ENCODE assay signal across 22 mouse cellular contexts in the genomic region with DNA sequence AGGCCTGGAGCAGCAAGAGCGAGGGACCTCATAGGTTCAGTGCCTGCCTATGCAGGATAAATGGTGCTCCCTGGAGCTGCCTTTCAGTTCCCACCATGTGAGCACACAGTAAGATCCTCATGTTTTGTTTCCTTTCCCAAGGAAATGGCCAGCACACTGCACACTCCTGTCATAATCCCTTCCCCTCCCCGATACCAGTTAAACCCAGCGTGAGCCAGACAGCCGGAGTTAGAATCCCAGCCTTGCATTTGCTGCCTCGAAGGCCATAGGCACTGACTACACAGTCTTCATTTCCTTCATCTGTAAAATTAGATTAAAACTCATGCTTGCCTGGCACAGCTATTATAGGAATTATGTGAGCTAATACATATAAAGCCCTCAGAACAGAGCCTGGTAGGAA. TPM values are rescaled to one million over a fixed set of nuclear protein-coding genes. Genes with fewer than 3 reads are reported as not detected.
DNase-seq lines count a peak whose midpoint lies in the region; ATAC-seq and TF ChIP-seq lines count a peak whose summit lies in the region.
"Had no signal": no experiment of that assay in that cellular context is flagged by ENCODE, and none has a peak within 500 bp of the region (broad histone marks: within the 10 kb centered on the region; RNA-seq: fewer than 3 reads in every experiment).

No protein-coding gene starts in this region.

- H3K36me3 ChIP-seq in forebrain, embryonic 13.5 days (ENCODE audit: poor library complexity, severe bottlenecking), result no peaks in the 10 kb centered on the region
- H3K36me3 ChIP-seq in forebrain, embryonic 12.5 days (replicated peaks), result no peaks in the 10 kb centered on the region
- H3K36me3 ChIP-seq in heart, postnatal 0 days (replicated peaks; ENCODE audit: control insufficient read depth, insufficient read depth, low read length), result no peaks in the 10 kb centered on the region
- H3K36me3 ChIP-seq in neural tube, embryonic 13.5 days, result no peaks in the 10 kb centered on the region
- H3K36me3 ChIP-seq: heart, embryonic 15.5 days; liver, embryonic 12.5 days; midbrain, embryonic 12.5 days had no signal

- no peak for DNase-seq in heart, postnatal 0 days (ENCODE audit: low spot score)
- no peak for DNase-seq in heart, postnatal 4 days
- DNase-seq in neural tube, embryonic 10.5 days (ENCODE audit: extremely low spot score, low spot score), result no peak
- DNase-seq in cerebellum, adult 9-10 months, result no peak
- no peak for DNase-seq in embryo, embryonic 11 days
- DNase-seq: gastrocnemius, postnatal 10 days; lung, embryonic 14.5 days; lung, postnatal 4 days; thymus, postnatal 25 days had no signal

- peak overlapping the region; percentile 40; the same call in 1 of the 2 replicates for H3K27ac ChIP-seq in forebrain, embryonic 13.5 days
- no peak overlapping the region for H3K27ac ChIP-seq in forebrain, embryonic 12.5 days
- H3K27ac ChIP-seq in heart, postnatal 0 days (ENCODE audit: low read depth), result peak overlapping the region; percentile 34
- peak overlapping the region; percentile 83 for H3K27ac ChIP-seq in neural tube, embryonic 13.5 days (replicated peaks)
- H3K27ac ChIP-seq: liver, embryonic 12.5 days; midbrain, embryonic 12.5 days had no signal

- no peak for TF ChIP-seq EP300 in heart, postnatal 0 days (IDR thresholded peaks at IDR 0.05; ENCODE audit: low read depth)

- H3K4me2 ChIP-seq in forebrain, embryonic 13.5 days, result no peak overlapping the region
- no peak overlapping the region for H3K4me2 ChIP-seq in forebrain, embryonic 12.5 days
- H3K4me2 ChIP-seq in heart, postnatal 0 days (ENCODE audit: low read depth, low read length), result no peak overlapping the region
- H3K4me2 ChIP-seq in neural tube, embryonic 13.5 days, result no peak overlapping the region
- H3K4me2 ChIP-seq: heart, embryonic 15.5 days; liver, embryonic 12.5 days; lung, embryonic 14.5 days; midbrain, embryonic 12.5 days had no signal

- peaks cover 62% of the 10 kb centered on the region for H3K4me1 ChIP-seq in forebrain, embryonic 13.5 days
- H3K4me1 ChIP-seq in forebrain, embryonic 12.5 days, result peaks cover 49% of the 10 kb centered on the region
- peaks cover 76% of the 10 kb centered on the region for H3K4me1 ChIP-seq in heart, postnatal 0 days (ENCODE audit: control insufficient read depth, insufficient read depth)
- H3K4me1 ChIP-seq in neural tube, embryonic 13.5 days (replicated peaks), result peaks cover 64% of the 10 kb centered on the region

- H3K9ac ChIP-seq in forebrain, embryonic 13.5 days, result no peak overlapping the region
- H3K9ac ChIP-seq in forebrain, embryonic 12.5 days, result no peak overlapping the region
- H3K9ac ChIP-seq in heart, postnatal 0 days (replicated peaks; ENCODE audit: low read depth, low read length), result no peak overlapping the region
- peak overlapping the region; percentile 23; the same call in 1 of the 2 replicates for H3K9ac ChIP-seq in neural tube, embryonic 13.5 days
- H3K9ac ChIP-seq: heart, embryonic 15.5 days; liver, embryonic 12.5 days; lung, embryonic 14.5 days; midbrain, embryonic 12.5 days had no signal

- no peak for ATAC-seq in forebrain, embryonic 13.5 days
- ATAC-seq in forebrain, embryonic 12.5 days (ENCODE audit: low FRiP score), result no peak
- ATAC-seq in heart, postnatal 0 days (ENCODE audit: insufficient read depth, low read depth), result no peak
- no peak for ATAC-seq in neural tube, embryonic 13.5 days (ENCODE audit: low read depth)
- ATAC-seq: intestine, embryonic 16.5 days; liver, embryonic 12.5 days had no signal

- no peaks in the 10 kb centered on the region for H3K27me3 ChIP-seq in forebrain, embryonic 13.5 days
- no peaks in the 10 kb centered on the region for H3K27me3 ChIP-seq in forebrain, embryonic 12.5 days
- H3K27me3 ChIP-seq in heart, postnatal 0 days (ENCODE audit: control insufficient read depth, insufficient read depth, low read length), result no peaks in the 10 kb centered on the region
- no peaks in the 10 kb centered on the region for H3K27me3 ChIP-seq in neural tube, embryonic 13.5 days
- H3K27me3 ChIP-seq: heart, embryonic 15.5 days; liver, embryonic 12.5 days; midbrain, embryonic 12.5 days had no signal

- 64% methylated on average over 5 of the region's 5 CpGs for WGBS in forebrain, embryonic 13.5 days
- 54% methylated on average over 5 of the region's 5 CpGs for WGBS in forebrain, embryonic 12.5 days
- WGBS in heart, postnatal 0 days, result 65% methylated on average over 5 of the region's 5 CpGs
- 59% methylated on average over 5 of the region's 5 CpGs for WGBS in neural tube, embryonic 13.5 days

- H3K9me3 ChIP-seq in forebrain, embryonic 13.5 days (replicated peaks), result no peaks in the 10 kb centered on the region
- H3K9me3 ChIP-seq in forebrain, embryonic 12.5 days, result no peaks in the 10 kb centered on the region
- H3K9me3 ChIP-seq in heart, postnatal 0 days (replicated peaks; ENCODE audit: control insufficient read depth, low read length), result no peaks in the 10 kb centered on the region
- no peaks in the 10 kb centered on the region for H3K9me3 ChIP-seq in neural tube, embryonic 13.5 days
- H3K9me3 ChIP-seq: heart, embryonic 15.5 days; liver, embryonic 12.5 days; midbrain, embryonic 12.5 days had no signal

- no peak overlapping the region for H3K4me3 ChIP-seq in forebrain, embryonic 13.5 days
- H3K4me3 ChIP-seq in forebrain, embryonic 12.5 days (replicated peaks), result no peak overlapping the region
- H3K4me3 ChIP-seq in heart, postnatal 0 days (ENCODE audit: low read depth, low read length), result no peak overlapping the region
- H3K4me3 ChIP-seq in neural tube, embryonic 13.5 days, result no peak overlapping the region
- H3K4me3 ChIP-seq: heart, embryonic 15.5 days; liver, embryonic 12.5 days; midbrain, embryonic 12.5 days had no signal

- no peak for TF ChIP-seq CTCF in heart, postnatal 0 days (IDR thresholded peaks at IDR 0.05; ENCODE audit: low read depth)

RNA-seq across cellular contexts. Expression of a gene that starts 37.6 kb away (rescaled TPM):
- polyA plus RNA-seq in forebrain, embryonic 13.5 days (2015; fragmentation: Nextera tagmentation; extraction: Ambion mirVana), result 4.5 and 4.6 TPM in 2 replicates
- polyA plus RNA-seq in forebrain, embryonic 12.5 days (2016; fragmentation: Nextera tagmentation; extraction: Ambion mirVana), result 3.5 and 4.6 TPM in 2 replicates
- total RNA-seq in heart, postnatal 0 days (2014; rRNA removed; ENCODE audit: low replicate concordance), result 13.5 and 20.9 TPM in 2 replicates
- 5.0 and 5.9 TPM in 2 replicates for polyA plus RNA-seq in heart, postnatal 0 days (2015; fragmentation: Nextera tagmentation; extraction: Ambion mirVana)
- 10 to 100 TPM; 35.3 to 36.0 TPM for total RNA-seq in heart, postnatal 4 days (2021)
- 4.4 and 5.4 TPM in 2 replicates for polyA plus RNA-seq in neural tube, embryonic 13.5 days (2015; fragmentation: Nextera tagmentation; extraction: Ambion mirVana)
- total RNA-seq: MEL had no signal

RNA-seq across cellular contexts. Expression of a gene that starts 37.7 kb away (rescaled TPM):
- polyA plus RNA-seq in forebrain, embryonic 13.5 days (2015; fragmentation: Nextera tagmentation; extraction: Ambion mirVana), result 9.0 and 9.3 TPM in 2 replicates
- polyA plus RNA-seq in forebrain, embryonic 12.5 days (2016; fragmentation: Nextera tagmentation; extraction: Ambion mirVana), result 7.3 and 7.5 TPM in 2 replicates
- total RNA-seq in heart, postnatal 0 days (2014; rRNA removed; ENCODE audit: low replicate concordance), result 0.92 and 1.2 TPM in 2 replicates
- 4.3 and 6.4 TPM in 2 replicates for polyA plus RNA-seq in heart, postnatal 0 days (2015; fragmentation: Nextera tagmentation; extraction: Ambion mirVana)
- 1 to 10 TPM; 1.6 to 2.8 TPM for total RNA-seq in heart, postnatal 4 days (2021)
- polyA plus RNA-seq in neural tube, embryonic 13.5 days (2015; fragmentation: Nextera tagmentation; extraction: Ambion mirVana), result 10.5 and 13.1 TPM in 2 replicates
- total RNA-seq: MEL had no signal

RNA-seq across cellular contexts. Expression of a gene that starts 59.5 kb away (rescaled TPM):
- polyA plus RNA-seq in forebrain, embryonic 13.5 days (2015; fragmentation: Nextera tagmentation; extraction: Ambion mirVana), result not detected in 2 replicates
- 0.20 TPM in 1 of 2 replicates, not detected in the other for polyA plus RNA-seq in forebrain, embryonic 12.5 days (2016; fragmentation: Nextera tagmentation; extraction: Ambion mirVana)
- total RNA-seq in heart, postnatal 0 days (2014; rRNA removed; ENCODE audit: low replicate concordance), result not detected in 2 replicates
- not detected in 2 replicates for polyA plus RNA-seq in heart, postnatal 0 days (2015; fragmentation: Nextera tagmentation; extraction: Ambion mirVana)
- total RNA-seq in heart, postnatal 4 days (2021), result not detected
- not detected in 2 replicates for polyA plus RNA-seq in neural tube, embryonic 13.5 days (2015; fragmentation: Nextera tagmentation; extraction: Ambion mirVana)
- total RNA-seq: adrenal gland, adult 18-20 months; gastrocnemius, postnatal 10 days; left cerebral cortex, adult 8-10 months; MEL had no signal
- polyA plus RNA-seq: embryonic facial prominence, embryonic 11.5 days; heart, embryonic 15.5 days; limb, embryonic 11.5 days; liver, embryonic 12.5 days; lung, embryonic 14.5 days; midbrain, embryonic 12.5 days; neural tube, embryonic 11.5 days had no signal
